Mouse (Mus musculus) olfactory bulb, adult 2 months (tissue): ENCODE measurements around the gene Gpam. TPM values are rescaled to one million over a fixed set of nuclear protein-coding genes. Genes with fewer than 3 reads are reported as not detected.

ENCODE experiments used
- H3K27ac ChIP-seq: fragments of 200-500 bp; 2 replicates; pipeline ENCODE4 v1.5.1; 2012; ENCODE audit warnings: low read depth, low read length; ENCODE audit not compliant: insufficient read depth
- H3K4me1 ChIP-seq: fragments of 200-500 bp; 2 replicates; pipeline ENCODE4 v1.6.1; 2012; ENCODE audit warnings: low read length; ENCODE audit not compliant: control insufficient read depth, insufficient read depth
- H3K4me3 ChIP-seq: fragments of 200-500 bp; 2 replicates; pipeline ENCODE4 v1.5.1; 2012; ENCODE audit warnings: mild to moderate bottlenecking, low read depth, low read length, moderate library complexity; ENCODE audit not compliant: insufficient read depth
- CTCF ChIP-seq: fragments of 200-500 bp; IDR thresholded peaks from 2 replicates; pipeline ENCODE4 v1.5.1; 2012; ENCODE audit warnings: low read depth, mild to moderate bottlenecking, low read length, moderate library complexity; ENCODE audit not compliant: insufficient read depth
- POLR2A ChIP-seq: fragments of 200-500 bp; IDR thresholded peaks from 2 replicates; pipeline ENCODE4 v1.6.1; 2012; ENCODE audit warnings: mild to moderate bottlenecking, low read depth, low read length, moderate library complexity; ENCODE audit not compliant: insufficient read depth
- WGBS: fragments of 180-500 bp; shearing (Covaris S2); methylation state at CpG from one replicate; pipeline ENCODE4 v1.1.7; 2018; 5-methylcytosine and 5-hydroxymethylcytosine counted together
- polyA plus RNA-seq: library from polyadenylated mRNA; stranded (reverse); fragments of >200 nt; gene quantifications from 2 replicates; pipeline ENCODE4 v1.2.4, GENCODE M21; 2012; ENCODE audit warnings: low replicate concordance; ENCODE audit not compliant: missing spikeins, insufficient read depth, insufficient read length

The Gpam gene
- polyA plus RNA-seq, 1 experiment, result not detected

GRCm38 (mm10) chr19:55131747-55132146 lies 4.7 kb upstream of the Gpam start:
- Histone ChIP-seq H3K4me1 (peaks cover 4% of the 10 kb centered on the region), H3K27ac (no peak overlapping the region), H3K4me3 (no peak overlapping the region)
- WGBS, result 75% methylated on average over 1 of the region's 1 CpGs
- TF ChIP-seq CTCF (no peak), POLR2A (no peak)

GRCm38 (mm10) chr19:55128469-55128868 lies 1.4 kb upstream of the Gpam start:
- WGBS, result 89% methylated on average over 1 of the region's 1 CpGs
- H3K4me3 ChIP-seq, result no peak overlapping the region
- TF ChIP-seq POLR2A, result no peak
- TF ChIP-seq CTCF, result no peak
- no peak overlapping the region for H3K27ac ChIP-seq
- H3K4me1 ChIP-seq, result peaks cover 3% of the 10 kb centered on the region; the same call in 1 of the 2 replicates

- H3K4me1 ChIP-seq, result peaks cover 7% of the 10 kb centered on the region
- TF ChIP-seq POLR2A (no peak), CTCF (no peak)
- 81% methylated on average over 3 of the region's 3 CpGs for WGBS
- H3K27ac ChIP-seq, result no peak overlapping the region
- no peak overlapping the region for H3K4me3 ChIP-seq
Measured at GRCm38 (mm10) chr19:55125456-55125855, 1.6 kb downstream of the Gpam start.

- WGBS, result 53% methylated on average over 11 of the region's 11 CpGs
- peak overlapping the region; percentile 56 for H3K27ac ChIP-seq
- TF ChIP-seq CTCF (no peak), POLR2A (no peak)
- H3K4me1 ChIP-seq, result peaks cover 7% of the 10 kb centered on the region
- H3K4me3 ChIP-seq, result no peak overlapping the region
Measured at GRCm38 (mm10) chr19:55123001-55123536, 4.0 kb downstream of the Gpam start.

- Histone ChIP-seq H3K4me1 (peaks cover 7% of the 10 kb centered on the region), H3K4me3 (no peak overlapping the region), H3K27ac (peak overlapping the region; percentile 47)
- TF ChIP-seq POLR2A (no peak), CTCF (no peak)
- WGBS, result 60% methylated on average over 4 of the region's 4 CpGs
Measured at GRCm38 (mm10) chr19:55122351-55122980, 4.6 kb downstream of the Gpam start.

- peaks cover 5% of the 10 kb centered on the region for H3K4me1 ChIP-seq
- 70% methylated on average over 6 of the region's 6 CpGs for WGBS
- TF ChIP-seq POLR2A (no peak), CTCF (no peak)
- H3K4me3 ChIP-seq, result no peak overlapping the region
- H3K27ac ChIP-seq, result 0 out of 2 replicates have a peak overlapping the region, but pooled peaks have one; percentile 23
Measured at GRCm38 (mm10) chr19:55121836-55122235, 5.2 kb downstream of the Gpam start.

GRCm38 (mm10) chr19:55120518-55121244 lies 6.4 kb downstream of the Gpam start:
- Histone ChIP-seq H3K4me3 (no peak overlapping the region), H3K4me1 (peaks cover 5% of the 10 kb centered on the region), H3K27ac (no peak overlapping the region)
- WGBS, result 54% methylated on average over 11 of the region's 11 CpGs
- TF ChIP-seq CTCF (no peak), POLR2A (no peak)

GRCm38 (mm10) chr19:55119541-55119940 lies 7.5 kb downstream of the Gpam start:
- WGBS, result 52% methylated on average over 2 of the region's 2 CpGs
- H3K4me1 ChIP-seq, result peaks cover 5% of the 10 kb centered on the region
- no peak for TF ChIP-seq CTCF
- TF ChIP-seq POLR2A, result no peak
- H3K27ac ChIP-seq, result no peak overlapping the region
- no peak overlapping the region for H3K4me3 ChIP-seq

- TF ChIP-seq CTCF (no peak), POLR2A (no peak)
- H3K4me1 ChIP-seq, result no peaks in the 10 kb centered on the region; the same call in none of the 2 replicates
- H3K27ac ChIP-seq, result no peak overlapping the region
- 94% methylated on average over 3 of the region's 3 CpGs for WGBS
- no peak overlapping the region for H3K4me3 ChIP-seq
Measured at GRCm38 (mm10) chr19:55117991-55118390, 9.0 kb downstream of the Gpam start.
